Comparison of ENCODE assay signal across 12 mouse cellular contexts in genomic region chr10:117023693-117024092, GRCm38 (mm10). TPM values are rescaled to one million over a fixed set of nuclear protein-coding genes. Genes with fewer than 3 reads are reported as not detected.
DNase-seq lines count a peak whose midpoint lies in the region; ATAC-seq and TF ChIP-seq lines count a peak whose summit lies in the region.
"Had no signal": no experiment of that assay in that cellular context is flagged by ENCODE, and none has a peak within 500 bp of the region (broad histone marks: within the 10 kb centered on the region; RNA-seq: fewer than 3 reads in every experiment).

No protein-coding gene starts in this region.

- DNase-seq in hindbrain, embryonic 14.5 days (ENCODE audit: low spot score) = no peak
- no peak for DNase-seq in ES-E14 (ENCODE audit: low read depth, low spot score)
- DNase-seq in heart, postnatal 0 days (ENCODE audit: low spot score) = peak; percentile 82
- no peak for DNase-seq in frontal cortex, postnatal 25 days (ENCODE audit: low spot score in 2 of 2)
- no peak for DNase-seq in left cerebral cortex, adult 2 months (ENCODE audit: extremely low spot score in 1 of 2, low spot score in 2 of 2)
- DNase-seq: thymus, postnatal 36 days had no signal

- peaks cover 8% of the 10 kb centered on the region; the same call in 1 of the 2 replicates for H3K27me3 ChIP-seq in hindbrain, embryonic 12.5 days
- H3K27me3 ChIP-seq in hindbrain, embryonic 14.5 days (ENCODE audit: control insufficient read depth, insufficient read depth, low read length) = no peaks in the 10 kb centered on the region
- 0 out of 2 replicates have a peak, but pooled peaks cover 5% of the 10 kb centered on the region for H3K27me3 ChIP-seq in heart, postnatal 0 days (ENCODE audit: control insufficient read depth, insufficient read depth, low read length)
- peaks cover 25% of the 10 kb centered on the region for H3K27me3 ChIP-seq in forebrain, embryonic 12.5 days

- no peak overlapping the region for H3K27ac ChIP-seq in hindbrain, embryonic 12.5 days
- no peak overlapping the region for H3K27ac ChIP-seq in hindbrain, embryonic 14.5 days
- no peak overlapping the region for H3K27ac ChIP-seq in ES-E14 (ENCODE audit: insufficient read depth, low read depth, low read length, poor library complexity, severe bottlenecking)
- peak overlapping the region; percentile 64 for H3K27ac ChIP-seq in heart, postnatal 0 days (ENCODE audit: low read depth)
- no peak overlapping the region for H3K27ac ChIP-seq in left cerebral cortex, adult 2 months
- no peak overlapping the region for H3K27ac ChIP-seq in forebrain, embryonic 12.5 days

- H3K4me3 ChIP-seq in hindbrain, embryonic 12.5 days = no peak overlapping the region
- no peak overlapping the region for H3K4me3 ChIP-seq in hindbrain, embryonic 14.5 days (replicated peaks; ENCODE audit: low read length)
- H3K4me3 ChIP-seq in ES-E14 (ENCODE audit: insufficient read depth in 1 of 2, low read depth in 1 of 2, low read length in 2 of 2, poor library complexity in 1 of 2, severe bottlenecking in 1 of 2) = peak overlapping the region; percentile 35 to 54
- peak overlapping the region; percentile 46 for H3K4me3 ChIP-seq in heart, postnatal 0 days (ENCODE audit: low read depth, low read length)
- H3K4me3 ChIP-seq in left cerebral cortex, adult 2 months = no peak overlapping the region
- H3K4me3 ChIP-seq in forebrain, embryonic 12.5 days (replicated peaks) = no peak overlapping the region

- in situ Hi-C loops in ES-E14 (cut with MboI; ENCODE audit: low sequenced_read_pairs in 2 of 2, unreplicated experiment in 2 of 2) = no loop called here

- H3K4me1 ChIP-seq in hindbrain, embryonic 12.5 days = peaks cover 13% of the 10 kb centered on the region
- H3K4me1 ChIP-seq in hindbrain, embryonic 14.5 days (replicated peaks; ENCODE audit: control insufficient read depth, insufficient read depth, low read length) = peaks cover 4% of the 10 kb centered on the region; the same call in 1 of the 2 replicates
- H3K4me1 ChIP-seq in ES-E14 (ENCODE audit: control insufficient read depth in 2 of 2, insufficient read depth in 2 of 2, low read length in 2 of 2, poor library complexity in 1 of 2) = 0 out of 4 replicates have a peak, but pooled peaks cover 0 to 2% of the 10 kb centered on the region in 2 experiments
- peaks cover 19% of the 10 kb centered on the region for H3K4me1 ChIP-seq in heart, postnatal 0 days (ENCODE audit: control insufficient read depth, insufficient read depth)
- peaks cover 12% of the 10 kb centered on the region for H3K4me1 ChIP-seq in forebrain, embryonic 12.5 days

- ATAC-seq in hindbrain, embryonic 12.5 days (ENCODE audit: low FRiP score) = no peak
- no peak for ATAC-seq in hindbrain, embryonic 14.5 days (ENCODE audit: low FRiP score)
- ATAC-seq in heart, postnatal 0 days (ENCODE audit: insufficient read depth, low read depth) = peak; percentile 85
- ATAC-seq in megakaryocyte, adult 5-6 weeks (ENCODE audit: poor library complexity, severe bottlenecking) = peak; percentile 18; the same call in 1 of the 2 replicates
- ATAC-seq in forebrain, embryonic 12.5 days (ENCODE audit: low FRiP score) = no peak
- ATAC-seq: midbrain, embryonic 16.5 days had no signal

- no peak for TF ChIP-seq EP300 in heart, postnatal 0 days (IDR thresholded peaks at IDR 0.05; ENCODE audit: low read depth)

- no peak for TF ChIP-seq CTCF in heart, postnatal 0 days (IDR thresholded peaks at IDR 0.05; ENCODE audit: low read depth)
- no peak for TF ChIP-seq CTCF in left cerebral cortex, adult 2 months (IDR thresholded peaks at IDR 0.05)

- WGBS in hindbrain, embryonic 12.5 days = 60% methylated on average over 16 of the region's 16 CpGs
- 74% methylated on average over 16 of the region's 16 CpGs for WGBS in hindbrain, embryonic 14.5 days
- 1% methylated on average over 16 of the region's 16 CpGs for WGBS in heart, postnatal 0 days
- WGBS in forebrain, embryonic 12.5 days = 71% methylated on average over 16 of the region's 16 CpGs

- H3K36me3 ChIP-seq in hindbrain, embryonic 12.5 days = no peaks in the 10 kb centered on the region
- no peaks in the 10 kb centered on the region for H3K36me3 ChIP-seq in hindbrain, embryonic 14.5 days (replicated peaks; ENCODE audit: control insufficient read depth, insufficient read depth)
- no peaks in the 10 kb centered on the region for H3K36me3 ChIP-seq in ES-E14 (ENCODE audit: control insufficient read depth, insufficient read depth, low read length, poor library complexity, severe bottlenecking)
- H3K36me3 ChIP-seq in heart, postnatal 0 days (replicated peaks; ENCODE audit: control insufficient read depth, insufficient read depth, low read length) = no peaks in the 10 kb centered on the region
- no peaks in the 10 kb centered on the region for H3K36me3 ChIP-seq in forebrain, embryonic 12.5 days (replicated peaks)

- no peak overlapping the region for H3K9ac ChIP-seq in hindbrain, embryonic 12.5 days
- no peak overlapping the region for H3K9ac ChIP-seq in hindbrain, embryonic 14.5 days
- 0 out of 2 replicates have a peak overlapping the region, but pooled peaks have one; percentile 38 for H3K9ac ChIP-seq in ES-E14 (ENCODE audit: insufficient read depth, low read depth, low read length, poor library complexity, severe bottlenecking)
- H3K9ac ChIP-seq in heart, postnatal 0 days (replicated peaks; ENCODE audit: low read depth, low read length) = peak overlapping the region; percentile 52
- no peak overlapping the region for H3K9ac ChIP-seq in forebrain, embryonic 12.5 days

- intact Hi-C loops in left cerebral cortex, adult 2 months (cut with DNase I) = no loop called here

- H3K9me3 ChIP-seq in hindbrain, embryonic 12.5 days (replicated peaks) = no peaks in the 10 kb centered on the region
- no peaks in the 10 kb centered on the region for H3K9me3 ChIP-seq in hindbrain, embryonic 14.5 days (ENCODE audit: control insufficient read depth, low read length)
- no peaks in the 10 kb centered on the region for H3K9me3 ChIP-seq in ES-E14 (ENCODE audit: control insufficient read depth, insufficient read depth, low read depth, low read length)
- no peaks in the 10 kb centered on the region for H3K9me3 ChIP-seq in heart, postnatal 0 days (replicated peaks; ENCODE audit: control insufficient read depth, low read length)
- H3K9me3 ChIP-seq in forebrain, embryonic 12.5 days = no peaks in the 10 kb centered on the region

- peak overlapping the region; percentile 23 for H3K4me2 ChIP-seq in hindbrain, embryonic 12.5 days (replicated peaks)
- H3K4me2 ChIP-seq in hindbrain, embryonic 14.5 days (replicated peaks) = no peak overlapping the region
- peak overlapping the region; percentile 76 for H3K4me2 ChIP-seq in heart, postnatal 0 days (ENCODE audit: low read depth, low read length)
- H3K4me2 ChIP-seq in forebrain, embryonic 12.5 days = no peak overlapping the region

TF ChIP-seq in ES-E14, 5 proteins besides CTCF, POLR2A, EP300 and RAD21 (continues in another document):
- TF ChIP-seq ZC3H11A (IDR thresholded peaks at IDR 0.05; ENCODE audit: borderline replicate concordance, low read depth, low read length) = no peak
- TF ChIP-seq HCFC1 (IDR thresholded peaks at IDR 0.05; ENCODE audit: borderline replicate concordance, insufficient read depth, low read length) = no peak
- no peak for TF ChIP-seq CHD2 (IDR thresholded peaks at IDR 0.05; ENCODE audit: low read depth, low read length)

RNA-seq across cellular contexts. Expression of gene Lrrc10, which starts 21.4 kb away (rescaled TPM):
- polyA plus RNA-seq in hindbrain, embryonic 12.5 days (2016; fragmentation: Nextera tagmentation; extraction: Ambion mirVana) = not detected in 2 replicates
- not detected in 2 replicates for polyA plus RNA-seq in hindbrain, embryonic 14.5 days (2014; fragmentation: Nextera tagmentation; extraction: Ambion mirVana)
- 0.27 and 0.53 TPM in 2 replicates for total RNA-seq in ES-E14 (2012; rRNA removed)
- 330 and 397 TPM in 2 replicates for total RNA-seq in heart, postnatal 0 days (2014; rRNA removed; ENCODE audit: low replicate concordance)
- 115 and 138 TPM in 2 replicates for polyA plus RNA-seq in heart, postnatal 0 days (2015; fragmentation: Nextera tagmentation; extraction: Ambion mirVana)
- total RNA-seq in megakaryocyte, adult 5-6 weeks (2015) = not detected in 2 replicates
- not detected in 2 replicates for total RNA-seq in megakaryocyte, adult 5-6 weeks (2017)
- not detected for total RNA-seq in left cerebral cortex, adult 2 months (2021)
- polyA plus RNA-seq in forebrain, embryonic 12.5 days (2016; fragmentation: Nextera tagmentation; extraction: Ambion mirVana) = not detected in 2 replicates
- total RNA-seq: adrenal gland, postnatal 36 days had no signal
- polyA plus RNA-seq: midbrain, embryonic 16.5 days had no signal

RNA-seq across cellular contexts. Expression of gene Best3, which starts 37.6 kb away (rescaled TPM):
- polyA plus RNA-seq in hindbrain, embryonic 12.5 days (2016; fragmentation: Nextera tagmentation; extraction: Ambion mirVana) = 0.22 and 0.53 TPM in 2 replicates
- 0.09 and 0.26 TPM in 2 replicates for polyA plus RNA-seq in hindbrain, embryonic 14.5 days (2014; fragmentation: Nextera tagmentation; extraction: Ambion mirVana)
- total RNA-seq in ES-E14 (2012; rRNA removed) = 0.21 and 0.36 TPM in 2 replicates
- 1.1 and 1.3 TPM in 2 replicates for total RNA-seq in heart, postnatal 0 days (2014; rRNA removed; ENCODE audit: low replicate concordance)
- 0.57 and 0.62 TPM in 2 replicates for polyA plus RNA-seq in heart, postnatal 0 days (2015; fragmentation: Nextera tagmentation; extraction: Ambion mirVana)
- not detected in 2 replicates for total RNA-seq in megakaryocyte, adult 5-6 weeks (2015)
- not detected in 2 replicates for total RNA-seq in megakaryocyte, adult 5-6 weeks (2017)
- under 1 TPM; 0.12 to 0.29 TPM for total RNA-seq in left cerebral cortex, adult 2 months (2021)
- polyA plus RNA-seq in forebrain, embryonic 12.5 days (2016; fragmentation: Nextera tagmentation; extraction: Ambion mirVana) = 0.09 TPM in 1 of 2 replicates, not detected in the other

RNA-seq across cellular contexts. Expression of gene Cct2, which starts 39.9 kb away (rescaled TPM):
- 247 and 251 TPM in 2 replicates for polyA plus RNA-seq in hindbrain, embryonic 12.5 days (2016; fragmentation: Nextera tagmentation; extraction: Ambion mirVana)
- polyA plus RNA-seq in hindbrain, embryonic 14.5 days (2014; fragmentation: Nextera tagmentation; extraction: Ambion mirVana) = 281 and 288 TPM in 2 replicates
- total RNA-seq in ES-E14 (2012; rRNA removed) = 369 and 441 TPM in 2 replicates
- 154 and 209 TPM in 2 replicates for total RNA-seq in heart, postnatal 0 days (2014; rRNA removed; ENCODE audit: low replicate concordance)
- polyA plus RNA-seq in heart, postnatal 0 days (2015; fragmentation: Nextera tagmentation; extraction: Ambion mirVana) = 121 and 129 TPM in 2 replicates
- total RNA-seq in megakaryocyte, adult 5-6 weeks (2015) = 265 and 283 TPM in 2 replicates
- total RNA-seq in megakaryocyte, adult 5-6 weeks (2017) = 250 and 266 TPM in 2 replicates
- total RNA-seq in left cerebral cortex, adult 2 months (2021) = 100 to 1,000 TPM; 146 to 157 TPM
- polyA plus RNA-seq in forebrain, embryonic 12.5 days (2016; fragmentation: Nextera tagmentation; extraction: Ambion mirVana) = 263 and 274 TPM in 2 replicates

RNA-seq across cellular contexts. Expression of gene Gm10271, which starts 51.3 kb away (rescaled TPM):
- not detected in 2 replicates for polyA plus RNA-seq in hindbrain, embryonic 12.5 days (2016; fragmentation: Nextera tagmentation; extraction: Ambion mirVana)
- polyA plus RNA-seq in hindbrain, embryonic 14.5 days (2014; fragmentation: Nextera tagmentation; extraction: Ambion mirVana) = not detected in 2 replicates
- total RNA-seq in ES-E14 (2012; rRNA removed) = not detected in 2 replicates
- not detected in 2 replicates for total RNA-seq in heart, postnatal 0 days (2014; rRNA removed; ENCODE audit: low replicate concordance)
- polyA plus RNA-seq in heart, postnatal 0 days (2015; fragmentation: Nextera tagmentation; extraction: Ambion mirVana) = not detected in 2 replicates
- not detected in 2 replicates for total RNA-seq in megakaryocyte, adult 5-6 weeks (2015)
- total RNA-seq in megakaryocyte, adult 5-6 weeks (2017) = not detected in 2 replicates
- not detected for total RNA-seq in left cerebral cortex, adult 2 months (2021)
- not detected in 2 replicates for polyA plus RNA-seq in forebrain, embryonic 12.5 days (2016; fragmentation: Nextera tagmentation; extraction: Ambion mirVana)
- total RNA-seq: adrenal gland, postnatal 36 days; layer of hippocampus, adult 8-10 months had no signal
- polyA plus RNA-seq: midbrain, embryonic 16.5 days had no signal

Comparison
In these comparisons a context has a peak if more than half of its experiments do, and no peak if none do; other contexts are left out.
1. H3K4me2 ChIP-seq: peak in hindbrain, embryonic 12.5 days (single experiment) and heart, postnatal 0 days (single experiment); none in hindbrain, embryonic 14.5 days (single experiment) and forebrain, embryonic 12.5 days (single experiment).
2. ATAC-seq: peak in heart, postnatal 0 days (single experiment) and megakaryocyte, adult 5-6 weeks (single experiment); none in hindbrain, embryonic 12.5 days (single experiment), hindbrain, embryonic 14.5 days (single experiment) and forebrain, embryonic 12.5 days (single experiment).
3. H3K4me3 ChIP-seq: peak in ES-E14 (2 of 2) and heart, postnatal 0 days (single experiment); none in hindbrain, embryonic 12.5 days (single experiment), hindbrain, embryonic 14.5 days (single experiment), left cerebral cortex, adult 2 months (single experiment) and forebrain, embryonic 12.5 days (single experiment).
4. H3K9ac ChIP-seq: peak in ES-E14 (single experiment) and heart, postnatal 0 days (single experiment); none in hindbrain, embryonic 12.5 days (single experiment), hindbrain, embryonic 14.5 days (single experiment) and forebrain, embryonic 12.5 days (single experiment).
5. RNA of gene Lrrc10, which starts 21.4 kb away (total RNA-seq): 330 to 397 TPM in heart, postnatal 0 days; 0.27 to 0.53 TPM in ES-E14, not detected in left cerebral cortex, adult 2 months and not detected in megakaryocyte, adult 5-6 weeks; every median in the first group is over 100 times any median in the second.